In the genomic region with DNA sequence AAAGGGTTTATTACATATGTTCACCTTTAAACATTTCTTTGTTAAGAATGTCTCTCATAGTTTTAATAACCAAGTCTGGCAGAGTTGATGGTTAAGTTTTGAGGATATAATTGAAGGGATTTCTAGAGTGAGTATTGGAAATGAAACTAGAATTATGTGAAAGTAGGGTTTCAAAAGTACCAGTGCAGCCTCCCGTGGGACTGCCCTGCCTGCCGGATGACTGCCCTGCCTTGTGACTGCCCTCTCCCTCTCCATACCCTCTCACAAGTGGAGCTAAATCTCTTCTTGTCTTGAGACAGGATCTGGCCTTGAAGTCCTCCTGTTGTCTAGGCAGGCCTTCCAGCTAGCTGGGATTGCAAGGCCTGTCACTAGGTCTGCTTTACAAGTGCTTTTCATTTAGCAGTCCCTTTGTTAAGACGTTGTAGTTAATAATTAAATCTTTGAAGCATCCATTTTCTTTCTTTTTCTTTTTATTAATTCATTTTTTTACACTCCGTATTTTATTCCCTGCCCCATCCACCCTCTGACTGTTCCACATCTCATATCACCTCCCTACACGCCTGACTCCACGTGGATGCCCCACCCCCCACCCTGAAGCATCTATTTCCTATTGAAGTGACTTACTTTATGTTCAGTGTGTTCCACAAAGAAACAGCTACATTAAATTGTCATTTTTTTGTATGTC, we compare ENCODE assay signal across 1 mouse cellular context.
TF ChIP-seq lines count a peak whose summit lies in the region.

No protein-coding gene starts in this region.

TF ChIP-seq in CH12.LX, 34 proteins besides CTCF, POLR2A, EP300 and RAD21 (continued from another document):
- peak; percentile 24; the same call in 1 of the 2 replicates for TF ChIP-seq BHLHE40 (IDR thresholded peaks at IDR 0.05; ENCODE audit: low read depth, low read length)
- TF ChIP-seq MEF2A (IDR thresholded peaks at IDR 0.05; ENCODE audit: borderline replicate concordance, low read depth, low read length): no peak
- no peak for TF ChIP-seq NELFE (IDR thresholded peaks at IDR 0.05; ENCODE audit: low read depth, low read length)
- no peak for TF ChIP-seq TBP (conservative IDR thresholded peaks at IDR 0.05; ENCODE audit: low read depth, low read length)
- no peak for TF ChIP-seq NRF1 (IDR thresholded peaks at IDR 0.05; ENCODE audit: low read depth, low read length)
- TF ChIP-seq ZMIZ1 (IDR thresholded peaks at IDR 0.05; ENCODE audit: low read depth, low read length): no peak
- 0 out of 2 replicates have a peak, but pooled peaks have one; percentile 21 for TF ChIP-seq MAX (IDR thresholded peaks at IDR 0.05; ENCODE audit: low read length)
- no peak for TF ChIP-seq ZC3H11A (IDR thresholded peaks at IDR 0.05; ENCODE audit: low read depth, low read length)
- TF ChIP-seq KAT2A (IDR thresholded peaks at IDR 0.05; ENCODE audit: insufficient replicate concordance, low read length): no peak
- no peak for TF ChIP-seq POLR2AphosphoS2 (IDR thresholded peaks at IDR 0.05; ENCODE audit: low read depth, low read length)
- no peak for TF ChIP-seq RCOR1 (conservative IDR thresholded peaks at IDR 0.05; ENCODE audit: low read depth, low read length)
- TF ChIP-seq MYC (IDR thresholded peaks at IDR 0.05; ENCODE audit: low read depth, low read length): peak; percentile 45; the same call in 1 of the 2 replicates
- 0 out of 2 replicates have a peak, but pooled peaks have one; percentile 46 for TF ChIP-seq CHD2 (IDR thresholded peaks at IDR 0.05; ENCODE audit: low read length)
- peak; percentile 56 for TF ChIP-seq IRF4 (IDR thresholded peaks at IDR 0.05; ENCODE audit: low read depth, low read length)
TF ChIP-seq in CH12.LX: peak in this region for 5.
